Mouse (Mus musculus) thymus, adult 2 months (tissue): ENCODE results near the gene Gtpbp1.

Experiments used
- CTCF ChIP-seq: fragments of 200-500 bp; IDR thresholded peaks from 2 replicates; pipeline ENCODE4 v1.5.1; 2012; ENCODE audit warnings: mild to moderate bottlenecking, control low read depth, low read length, moderate library complexity, borderline replicate concordance; ENCODE audit not compliant: control insufficient read depth, poor library complexity, insufficient read depth; ENCODE audit errors: extremely low read depth
- POLR2A ChIP-seq: fragments of 200-500 bp; IDR thresholded peaks from 2 replicates; pipeline ENCODE4 v1.6.1; 2012; ENCODE audit warnings: mild to moderate bottlenecking, low read length, control low read depth, moderate library complexity; ENCODE audit not compliant: control insufficient read depth, poor library complexity, insufficient read depth; ENCODE audit errors: extremely low read depth

GRCm38 (mm10) chr15:79734311-79734710 lies 43.7 kb downstream of the Gtpbp1 start:
- TF ChIP-seq CTCF, result no peak
- TF ChIP-seq POLR2A, result no peak
